Mouse (Mus musculus): ENCODE data around the gene Tedc2.

The Tedc2 gene

DNA sequence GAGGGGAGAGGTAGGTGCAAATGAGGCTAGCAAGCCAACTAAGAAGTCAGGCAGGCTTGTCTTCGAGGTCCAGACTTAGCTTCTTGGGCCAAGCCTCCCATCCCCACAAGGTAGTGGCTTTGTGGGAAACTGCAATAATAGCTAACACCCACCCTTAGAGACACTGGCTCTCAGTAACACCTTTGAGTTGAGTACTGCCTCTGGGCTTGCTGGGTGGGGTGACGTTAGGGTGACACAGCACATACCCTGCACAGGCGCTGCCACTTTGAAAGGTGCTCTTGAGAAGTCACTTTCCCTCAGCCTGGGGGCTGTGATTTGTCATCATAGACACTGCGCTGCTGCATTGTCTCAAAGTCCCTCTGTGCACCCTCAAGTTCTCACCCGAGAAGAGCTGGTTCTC lies 26.9 kb downstream of the Tedc2 start:
- DNase-seq (ENCODE audit: low read depth, low spot score): no peak

DNA sequence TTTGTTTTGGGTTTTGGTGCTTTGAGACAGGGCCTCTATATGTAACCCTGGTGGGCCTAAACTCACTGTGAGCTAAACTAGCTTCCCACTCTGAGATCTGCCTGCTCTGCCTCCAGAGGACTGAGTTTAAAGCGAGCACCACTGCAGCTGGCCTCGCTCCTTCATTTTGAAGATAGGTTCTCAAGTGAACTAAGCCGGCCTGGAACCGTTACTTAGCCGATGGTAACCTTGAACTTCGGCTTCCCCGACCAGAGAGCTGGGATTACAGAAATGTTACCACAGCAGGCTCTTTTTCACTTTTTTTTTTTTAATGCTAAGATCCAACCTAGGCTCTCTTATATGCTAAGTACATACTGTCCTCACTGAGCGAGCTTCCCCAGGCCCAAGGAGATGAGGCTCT lies 27.4 kb downstream of the Tedc2 start:
- no peak for DNase-seq (ENCODE audit: low read depth, low spot score)

DNA sequence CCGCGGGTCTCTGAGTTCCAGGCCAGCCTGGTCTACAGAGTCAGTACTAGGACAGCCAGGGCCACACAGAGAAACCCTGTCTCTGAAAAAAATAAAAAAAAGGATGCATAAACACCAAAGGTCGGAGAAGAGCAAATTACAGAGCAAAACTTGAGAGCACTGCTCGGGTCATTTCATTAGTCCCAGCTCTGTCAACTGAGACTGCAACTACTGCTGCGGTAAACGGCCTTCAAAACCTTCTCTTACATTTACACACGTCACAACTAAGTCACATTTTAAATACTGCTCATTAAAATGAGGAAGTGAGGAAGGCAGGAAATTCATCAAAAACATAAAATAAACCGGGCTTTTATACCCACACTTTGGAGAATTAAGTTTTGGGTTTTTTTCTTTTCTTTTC lies 27.8 kb downstream of the Tedc2 start:
- DNase-seq (ENCODE audit: low read depth, low spot score): no peak

DNA sequence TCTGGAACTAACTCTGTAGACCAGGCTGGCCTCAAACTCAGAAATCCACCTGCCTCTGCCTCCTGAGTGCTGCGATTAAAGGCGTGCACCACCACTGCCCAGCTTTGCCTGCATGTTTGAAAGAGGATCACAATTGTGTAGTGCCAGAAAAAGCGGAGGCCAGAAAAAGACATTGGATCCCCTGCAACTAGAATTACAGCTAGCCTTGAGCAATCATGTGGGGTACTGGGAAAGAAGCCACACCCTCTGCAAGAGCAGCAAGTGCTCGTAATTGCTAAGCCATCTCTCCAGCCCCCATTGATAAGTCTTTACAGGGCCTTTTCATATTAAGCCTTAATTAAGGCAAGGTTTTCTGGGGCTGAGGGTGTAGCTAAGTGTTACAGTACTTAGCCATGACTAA lies 29.2 kb downstream of the Tedc2 start:
- no peak for DNase-seq (ENCODE audit: low read depth, low spot score)

DNA sequence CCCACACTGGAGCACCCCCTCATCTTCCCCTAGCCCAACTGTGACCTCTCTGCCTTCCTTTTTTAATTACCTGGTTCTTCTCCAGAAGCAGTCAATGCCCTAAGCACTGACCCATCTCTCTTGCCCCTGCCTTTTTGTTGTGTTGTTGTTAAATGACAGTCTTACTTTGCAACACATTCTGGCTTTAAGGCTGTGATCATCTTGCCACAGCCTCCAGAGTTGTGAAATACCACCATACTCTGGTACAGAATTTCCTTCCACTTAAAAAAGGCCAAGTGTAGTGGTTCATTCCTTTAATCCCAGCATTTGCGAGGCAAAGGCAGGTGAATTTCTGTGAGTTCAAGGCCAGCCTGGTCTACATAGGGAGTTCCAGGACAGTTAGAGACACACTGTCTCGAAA lies 29.7 kb downstream of the Tedc2 start:
- DNase-seq (ENCODE audit: low read depth, low spot score): no peak

DNA sequence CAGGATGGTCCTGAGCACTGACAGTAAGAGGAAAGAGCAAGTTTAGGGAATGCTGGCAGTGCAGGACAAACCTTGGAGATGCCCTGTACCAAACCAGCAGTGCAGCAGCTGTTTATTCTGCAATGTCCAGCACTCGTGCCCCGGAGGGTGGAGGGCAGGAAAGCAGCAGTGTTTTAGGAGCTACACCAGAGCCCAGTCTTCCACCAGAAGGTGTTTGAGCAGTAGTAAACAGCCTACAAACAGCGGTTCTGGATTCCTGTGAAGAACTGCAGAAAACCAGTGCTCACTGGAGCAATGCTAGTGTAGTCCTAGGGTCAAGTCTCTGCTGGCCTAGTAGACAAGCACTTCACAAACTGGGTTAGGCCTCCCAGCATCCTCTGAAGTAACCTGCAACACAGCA lies 46.4 kb downstream of the Tedc2 start:
- DNase-seq (ENCODE audit: low read depth, low spot score): no peak

DNA sequence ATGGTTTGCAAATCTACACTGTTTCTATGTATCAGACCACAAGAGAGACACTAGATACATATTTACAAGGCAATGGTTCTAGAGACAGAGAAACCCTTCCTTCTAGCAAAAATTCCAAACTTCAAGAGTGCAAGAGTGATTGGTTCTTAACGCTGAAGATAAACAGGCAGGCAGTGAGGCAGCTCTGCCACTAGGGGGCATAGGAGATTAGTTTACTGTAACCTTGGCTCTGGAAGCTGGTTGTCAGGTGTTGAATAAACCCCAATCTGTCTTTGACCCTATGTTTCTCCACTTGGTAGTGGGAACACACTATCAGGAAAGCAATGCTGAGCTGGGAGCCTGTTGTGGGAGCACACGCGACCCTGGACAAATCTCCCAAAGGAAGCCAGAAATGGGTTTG lies 47.2 kb downstream of the Tedc2 start:
- peak; percentile 56 for DNase-seq (ENCODE audit: low read depth, low spot score)

DNA sequence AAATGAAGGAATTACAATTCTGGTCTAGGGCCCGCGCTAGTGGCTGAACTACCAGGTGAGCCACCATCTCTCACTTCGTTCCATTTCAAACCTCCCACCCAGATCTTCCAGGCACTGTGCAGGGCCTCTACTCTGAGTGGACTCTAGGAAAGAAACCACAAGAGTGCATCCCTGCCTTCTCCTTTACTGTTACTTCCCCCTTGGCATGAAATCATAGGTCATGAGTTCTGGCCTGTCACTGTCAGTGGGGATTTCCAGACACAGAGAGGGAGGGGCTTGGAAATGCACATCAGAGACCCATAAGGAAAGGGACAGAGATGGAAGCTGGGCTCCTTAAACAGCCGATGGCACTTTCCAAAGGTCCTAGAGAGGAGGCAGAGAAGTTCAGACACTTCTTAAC lies 48.9 kb downstream of the Tedc2 start:
- no peak for DNase-seq (ENCODE audit: low read depth, low spot score)

DNA sequence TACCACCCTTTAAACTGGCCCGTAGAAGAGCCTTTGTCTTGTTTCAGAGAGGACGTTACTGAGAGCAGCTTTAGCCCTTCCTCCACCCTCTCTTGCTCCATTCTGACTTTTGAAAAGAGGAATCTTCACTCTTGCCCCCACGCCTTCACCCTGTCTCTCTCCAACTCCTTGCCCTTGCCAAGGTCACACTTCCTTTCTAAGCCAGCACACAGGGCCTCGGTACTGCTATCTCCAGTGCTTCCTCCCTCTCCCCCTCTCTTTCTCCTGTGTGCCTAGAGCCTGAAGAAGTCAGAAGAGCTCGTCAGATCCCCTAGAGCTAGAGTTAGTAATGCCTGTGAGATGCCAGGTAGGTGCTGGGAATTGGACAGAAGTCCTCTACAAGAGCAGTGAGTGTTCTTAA lies 49.9 kb downstream of the Tedc2 start:
- no peak for DNase-seq (ENCODE audit: low read depth, low spot score)

DNA sequence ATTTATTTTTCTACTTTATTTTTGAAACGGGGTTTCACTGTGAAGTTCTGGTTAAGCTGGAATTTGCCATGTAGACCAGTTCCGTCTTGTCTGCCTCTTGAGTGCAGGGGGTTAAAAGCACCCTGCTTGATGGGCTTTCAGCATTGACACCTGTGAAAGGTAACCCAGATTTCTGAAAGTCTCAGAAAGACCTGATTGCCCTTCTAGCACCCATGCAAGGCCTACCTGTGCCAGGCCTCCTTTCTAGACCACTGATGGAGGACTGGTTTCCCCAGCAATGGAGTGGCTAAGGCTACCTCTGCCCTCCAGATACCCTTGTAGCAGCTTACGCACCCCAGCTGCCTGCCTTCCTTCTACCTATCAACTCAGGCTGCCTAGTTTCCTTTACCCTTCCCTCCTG lies 50.5 kb downstream of the Tedc2 start:
- DNase-seq (ENCODE audit: low read depth, low spot score): no peak

DNA sequence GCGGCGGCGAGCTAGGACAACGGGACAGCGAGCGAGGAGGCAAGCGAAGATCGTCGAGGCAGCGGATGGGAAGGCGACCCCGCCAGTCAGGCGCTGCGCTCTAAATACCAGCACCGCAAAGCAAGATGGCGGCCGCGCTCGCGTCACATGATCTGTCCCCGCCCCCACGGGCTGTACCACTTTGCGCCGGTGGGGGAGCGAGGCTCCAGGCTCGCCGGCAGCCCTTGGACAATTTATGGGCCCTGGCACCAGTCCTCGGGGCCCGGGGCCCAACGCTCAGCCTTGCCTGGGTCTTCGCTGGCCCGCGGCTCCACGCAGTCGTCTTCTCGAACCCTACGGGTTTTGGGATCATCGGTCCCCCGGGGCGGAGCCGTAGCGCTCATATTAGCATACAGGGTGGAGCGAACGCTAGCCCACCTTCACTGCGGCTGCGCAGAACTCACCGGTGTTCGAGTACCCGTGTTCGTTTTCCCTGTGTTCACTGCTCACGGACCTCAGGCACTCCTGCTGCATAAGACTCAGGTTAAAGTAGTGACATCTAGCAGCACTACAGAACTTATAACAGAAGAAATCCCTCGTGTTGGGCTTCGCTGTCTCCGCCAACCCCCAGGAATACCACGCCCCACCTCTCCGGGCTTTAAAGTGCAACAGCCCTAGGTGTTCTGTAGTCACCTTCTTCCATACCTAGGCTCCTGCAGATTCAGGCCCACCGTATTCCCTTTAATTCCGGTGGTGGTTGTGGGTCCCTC lies 51.2 kb downstream of the Tedc2 start, which contains the start of gene Atp6v0c:
Gene Atp6v0c, minus strand, starts transcription at position 386 of the 749 bp plus-strand sequence.
- peak; percentile 88 for DNase-seq (ENCODE audit: low read depth, low spot score)

DNA sequence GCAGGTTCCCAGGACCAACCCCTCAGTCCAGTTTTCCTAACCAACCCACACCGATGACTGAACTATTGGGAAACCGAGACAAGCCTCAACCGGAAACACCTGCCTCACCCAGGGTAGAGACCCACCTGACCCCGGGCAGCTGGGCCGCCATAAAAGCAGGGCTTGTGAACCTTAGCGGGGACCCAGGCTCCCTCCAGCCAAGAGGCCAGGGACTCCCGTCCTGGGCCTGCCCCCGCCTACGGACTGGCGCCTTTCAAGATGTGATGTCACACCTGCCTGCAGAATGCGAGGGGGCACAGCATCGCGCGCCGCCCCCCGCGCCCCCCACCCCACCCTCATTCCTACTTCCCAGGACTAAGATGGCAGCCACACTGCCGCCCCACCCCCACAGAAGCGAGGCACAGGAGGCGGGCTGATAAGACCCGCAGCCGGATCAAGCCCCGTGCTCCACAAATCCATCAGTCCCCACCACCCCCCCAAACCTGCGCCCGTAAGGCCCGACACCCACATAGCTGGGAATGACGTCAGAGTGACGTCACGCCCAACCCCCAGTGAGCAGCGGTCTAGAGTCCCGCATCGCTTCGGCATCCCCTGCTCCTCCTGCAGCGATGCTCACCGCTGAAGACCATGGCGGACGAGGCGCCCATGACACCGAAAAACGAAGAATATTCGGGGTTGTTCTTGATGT lies 51.9 kb downstream of the Tedc2 start:
- peak; percentile 44 for DNase-seq (ENCODE audit: low read depth, low spot score)

DNA sequence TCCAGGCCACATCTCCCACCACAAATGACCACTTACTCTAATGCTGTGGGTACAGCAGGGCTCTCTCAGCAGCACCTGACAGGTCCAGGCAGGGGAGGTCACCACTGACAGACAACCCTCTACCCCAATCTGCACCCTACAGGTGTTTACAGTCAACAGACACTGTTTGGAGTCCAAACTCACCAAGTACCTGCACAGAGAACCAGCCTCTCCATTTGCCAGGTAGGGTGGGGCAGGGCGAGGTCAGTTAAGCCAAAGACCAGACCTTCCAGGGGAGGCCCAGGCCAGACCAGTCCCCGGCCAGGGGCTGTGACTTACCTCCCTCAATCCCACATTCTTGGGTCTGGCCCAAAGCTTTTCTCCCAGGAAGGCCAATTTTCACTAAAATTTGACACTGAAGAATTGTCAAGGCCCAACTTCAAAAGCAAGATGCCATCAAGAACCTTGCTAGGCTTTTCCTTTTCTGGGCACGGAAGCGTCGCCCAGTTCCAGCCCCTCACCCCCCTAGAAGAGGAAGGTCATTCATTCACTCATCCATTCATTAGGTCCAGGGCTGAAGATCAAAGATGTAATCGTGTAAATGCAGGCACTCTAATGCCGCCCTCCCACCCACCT lies 52.7 kb downstream of the Tedc2 start:
- DNase-seq (ENCODE audit: low read depth, low spot score): no peak

DNA sequence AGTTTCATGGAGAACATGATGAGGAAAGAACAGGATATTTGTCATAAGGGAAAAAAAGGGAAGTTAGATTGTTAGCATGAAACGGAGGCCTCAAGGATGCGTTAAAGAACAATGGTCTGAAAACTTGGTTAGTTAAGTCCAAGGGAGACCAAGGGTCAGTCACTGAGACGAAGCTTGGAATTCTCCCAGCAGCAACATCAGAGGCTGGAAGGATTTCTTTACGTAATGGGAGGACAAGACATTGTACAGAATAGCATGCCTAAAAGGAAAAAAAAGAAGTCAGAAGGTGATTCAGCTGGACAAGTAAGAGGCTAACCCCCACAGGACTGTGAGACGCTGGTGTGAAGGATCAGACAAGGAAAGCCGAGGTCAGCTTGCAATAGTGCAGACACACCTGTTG lies 53.5 kb downstream of the Tedc2 start:
- DNase-seq (ENCODE audit: low read depth, low spot score): no peak
